Mouse (Mus musculus): ENCODE data around the gene Slc16a5. TPM values are rescaled to one million over a fixed set of nuclear protein-coding genes. Genes with fewer than 3 reads are reported as not detected.

Slc16a5 gene
- polyA plus RNA-seq, 1 experiment: 0.10 TPM

GRCm38 (mm10) chr11:115421972-115422371, 40.3 kb upstream of the Slc16a5 start:
- no peaks in the 10 kb centered on the region for H3K27me3 ChIP-seq (ENCODE audit: control insufficient read depth, insufficient read depth, insufficient read length)
- H3K4me2 ChIP-seq (ENCODE audit: low read depth): no peak overlapping the region
- peaks cover 11% of the 10 kb centered on the region for H3K36me3 ChIP-seq (ENCODE audit: control insufficient read depth, insufficient read depth)
- no peak overlapping the region for H3ac ChIP-seq (ENCODE audit: control insufficient read depth, insufficient read length)
- TF ChIP-seq TCF12 (IDR thresholded peaks at IDR 0.05; ENCODE audit: insufficient read depth, poor library complexity, severe bottlenecking): no peak
- no peak for TF ChIP-seq MAX (IDR thresholded peaks at IDR 0.05; ENCODE audit: low read depth)
- no peak for TF ChIP-seq E2F4 (IDR thresholded peaks at IDR 0.05; ENCODE audit: insufficient read depth)
- TF ChIP-seq MYOD1 (IDR thresholded peaks at IDR 0.05; ENCODE audit: control insufficient read depth in 1 of 3, insufficient read length in 2 of 3, low read depth in 2 of 3): no peak
- TF ChIP-seq REST (IDR thresholded peaks at IDR 0.05; ENCODE audit: insufficient read depth, insufficient read length): no peak
- no peak for TF ChIP-seq USF1 (IDR thresholded peaks at IDR 0.05; ENCODE audit: low read depth)
- no peak for TF ChIP-seq POLR2AphosphoS2 (IDR thresholded peaks at IDR 0.05; ENCODE audit: insufficient read length, low read depth)
- TF ChIP-seq SRF (IDR thresholded peaks at IDR 0.05; ENCODE audit: control insufficient read depth, insufficient read length, low read depth): no peak
- no peak for TF ChIP-seq MYOG (IDR thresholded peaks at IDR 0.05; ENCODE audit: control insufficient read depth in 1 of 3, insufficient read depth in 1 of 3, insufficient read length in 2 of 3, low read depth in 2 of 3)
- peaks cover 33% of the 10 kb centered on the region for H3K79me2 ChIP-seq (ENCODE audit: control insufficient read depth, insufficient read depth)
- no peak overlapping the region for H3K4me3 ChIP-seq

DNA sequence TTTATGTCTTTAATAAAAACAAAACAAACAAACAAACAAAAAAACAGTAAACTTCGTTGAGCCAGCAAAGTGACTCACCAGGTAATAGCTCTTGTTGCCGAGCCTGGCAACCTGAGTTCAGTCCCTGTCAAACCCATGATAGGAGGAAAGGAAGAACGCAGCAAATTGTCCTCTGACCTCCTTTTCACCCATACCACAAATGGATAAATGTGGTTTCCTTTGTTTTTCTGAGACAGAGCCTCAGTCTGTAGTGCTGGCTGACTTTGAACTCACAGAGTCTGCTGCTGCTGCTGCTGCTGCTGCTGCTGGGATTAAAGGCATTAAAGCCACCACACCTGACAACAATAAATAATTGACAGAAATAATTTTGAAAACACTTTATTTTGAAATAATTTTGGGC, 39.2 kb upstream of the Slc16a5 start:
- no peak for TF ChIP-seq POLR2AphosphoS2 (IDR thresholded peaks at IDR 0.05; ENCODE audit: insufficient read length, low read depth)
- no peak for TF ChIP-seq MYOG (IDR thresholded peaks at IDR 0.05; ENCODE audit: control insufficient read depth in 1 of 3, insufficient read depth in 1 of 3, insufficient read length in 2 of 3, low read depth in 2 of 3)
- TF ChIP-seq E2F4 (IDR thresholded peaks at IDR 0.05; ENCODE audit: insufficient read depth): no peak
- TF ChIP-seq MYOD1 (IDR thresholded peaks at IDR 0.05; ENCODE audit: control insufficient read depth in 1 of 3, insufficient read length in 2 of 3, low read depth in 2 of 3): no peak
- TF ChIP-seq CEBPB (IDR thresholded peaks at IDR 0.05; ENCODE audit: insufficient read depth, poor library complexity, severe bottlenecking): no peak
- TF ChIP-seq POLR2A (IDR thresholded peaks at IDR 0.05; ENCODE audit: insufficient read length, low read depth): no peak
- TF ChIP-seq SRF (IDR thresholded peaks at IDR 0.05; ENCODE audit: control insufficient read depth, insufficient read length, low read depth): no peak
- TF ChIP-seq MAX (IDR thresholded peaks at IDR 0.05; ENCODE audit: low read depth): no peak
- H3ac ChIP-seq (ENCODE audit: control insufficient read depth, insufficient read length): no peak overlapping the region
- H3K79me2 ChIP-seq (ENCODE audit: control insufficient read depth, insufficient read depth): peaks cover 27% of the 10 kb centered on the region
- H3K36me3 ChIP-seq (ENCODE audit: control insufficient read depth, insufficient read depth): peaks cover 6% of the 10 kb centered on the region
- no peak overlapping the region for H3K4me2 ChIP-seq (ENCODE audit: low read depth)
- no peaks in the 10 kb centered on the region for H3K27me3 ChIP-seq (ENCODE audit: control insufficient read depth, insufficient read depth, insufficient read length)
- no peak overlapping the region for H3K4me3 ChIP-seq

- Histone ChIP-seq H3K79me2 (ENCODE audit: control insufficient read depth, insufficient read depth) (peaks cover 12% of the 10 kb centered on the region), H3ac (ENCODE audit: control insufficient read depth, insufficient read length) (no peak overlapping the region), H3K4me2 (ENCODE audit: low read depth) (no peak overlapping the region), H3K36me3 (ENCODE audit: control insufficient read depth, insufficient read depth) (peaks cover 9% of the 10 kb centered on the region), H3K4me3 (no peak overlapping the region), H3K27me3 (ENCODE audit: control insufficient read depth, insufficient read depth, insufficient read length) (no peaks in the 10 kb centered on the region)
- TF ChIP-seq CEBPB (IDR thresholded peaks at IDR 0.05; ENCODE audit: insufficient read depth, poor library complexity, severe bottlenecking) (no peak), MYOD1 (IDR thresholded peaks at IDR 0.05; ENCODE audit: control insufficient read depth in 1 of 3, insufficient read length in 2 of 3, low read depth in 2 of 3) (no peak), REST (IDR thresholded peaks at IDR 0.05; ENCODE audit: insufficient read depth, insufficient read length) (no peak), MYOG (IDR thresholded peaks at IDR 0.05; ENCODE audit: control insufficient read depth in 1 of 3, insufficient read depth in 1 of 3, insufficient read length in 2 of 3, low read depth in 2 of 3) (no peak), USF1 (IDR thresholded peaks at IDR 0.05; ENCODE audit: low read depth) (no peak), MAX (IDR thresholded peaks at IDR 0.05; ENCODE audit: low read depth) (no peak), E2F4 (IDR thresholded peaks at IDR 0.05; ENCODE audit: insufficient read depth) (no peak), POLR2AphosphoS2 (IDR thresholded peaks at IDR 0.05; ENCODE audit: insufficient read length, low read depth) (no peak), POLR2A (IDR thresholded peaks at IDR 0.05; ENCODE audit: insufficient read length, low read depth) (no peak)
These were observed 37.6 kb upstream of the Slc16a5 start for GRCm38 (mm10) chr11:115424666-115425065.

GRCm38 (mm10) chr11:115425671-115426070, 36.6 kb upstream of the Slc16a5 start:
- TF ChIP-seq MAX (IDR thresholded peaks at IDR 0.05; ENCODE audit: low read depth): no peak
- no peak for TF ChIP-seq E2F4 (IDR thresholded peaks at IDR 0.05; ENCODE audit: insufficient read depth)
- no peak for TF ChIP-seq CEBPB (IDR thresholded peaks at IDR 0.05; ENCODE audit: insufficient read depth, poor library complexity, severe bottlenecking)
- TF ChIP-seq POLR2A (IDR thresholded peaks at IDR 0.05; ENCODE audit: insufficient read length, low read depth): no peak
- TF ChIP-seq TCF3 (IDR thresholded peaks at IDR 0.05; ENCODE audit: insufficient read length, low read depth): no peak
- TF ChIP-seq SRF (IDR thresholded peaks at IDR 0.05; ENCODE audit: control insufficient read depth, insufficient read length, low read depth): no peak
- no peak for TF ChIP-seq REST (IDR thresholded peaks at IDR 0.05; ENCODE audit: insufficient read depth, insufficient read length)
- no peak for TF ChIP-seq MYOG (IDR thresholded peaks at IDR 0.05; ENCODE audit: control insufficient read depth in 1 of 3, insufficient read depth in 1 of 3, insufficient read length in 2 of 3, low read depth in 2 of 3)
- Histone ChIP-seq H3ac (ENCODE audit: control insufficient read depth, insufficient read length) (no peak overlapping the region), H3K79me2 (ENCODE audit: control insufficient read depth, insufficient read depth) (peaks cover 7% of the 10 kb centered on the region), H3K4me2 (ENCODE audit: low read depth) (no peak overlapping the region), H3K4me3 (no peak overlapping the region), H3K36me3 (ENCODE audit: control insufficient read depth, insufficient read depth) (peaks cover 14% of the 10 kb centered on the region), H3K27me3 (ENCODE audit: control insufficient read depth, insufficient read depth, insufficient read length) (no peaks in the 10 kb centered on the region)

- Histone ChIP-seq H3K36me3 (ENCODE audit: control insufficient read depth, insufficient read depth) (peaks cover 18% of the 10 kb centered on the region), H3K4me2 (ENCODE audit: low read depth) (peak overlapping the region; percentile 26), H3ac (ENCODE audit: control insufficient read depth, insufficient read length) (no peak overlapping the region), H3K27me3 (ENCODE audit: control insufficient read depth, insufficient read depth, insufficient read length) (no peaks in the 10 kb centered on the region), H3K79me2 (ENCODE audit: control insufficient read depth, insufficient read depth) (no peaks in the 10 kb centered on the region), H3K4me3 (no peak overlapping the region)
- TF ChIP-seq CEBPB (IDR thresholded peaks at IDR 0.05; ENCODE audit: insufficient read depth, poor library complexity, severe bottlenecking) (no peak), POLR2AphosphoS2 (IDR thresholded peaks at IDR 0.05; ENCODE audit: insufficient read length, low read depth) (no peak), POLR2A (IDR thresholded peaks at IDR 0.05; ENCODE audit: insufficient read length, low read depth) (no peak), MYOD1 (IDR thresholded peaks at IDR 0.05; ENCODE audit: control insufficient read depth in 1 of 3, insufficient read length in 2 of 3, low read depth in 2 of 3) (peak in 1 of 3 experiments; percentile 10), TCF12 (IDR thresholded peaks at IDR 0.05; ENCODE audit: insufficient read depth, poor library complexity, severe bottlenecking) (no peak)
These were observed 34.6 kb upstream of the Slc16a5 start for GRCm38 (mm10) chr11:115427482-115428331.

All from myocyte (in vitro differentiated cells).